Mouse (Mus musculus): ENCODE data around the gene Phf1. TPM values are rescaled to one million over a fixed set of nuclear protein-coding genes. Genes with fewer than 3 reads are reported as not detected.
"Not testable (repeated sequence)": the region's sequence is repeated elsewhere in the genome, so short reads cannot be mapped to it uniquely, and the experiment has no call there.

The Phf1 gene
- polyA plus RNA-seq, 1 experiment: 67.1 TPM

- H3K27ac ChIP-seq (ENCODE audit: insufficient read depth, low read depth, low read length): no peak overlapping the region
These were observed 38.5 kb downstream of the Phf1 start for GRCm38 (mm10) chr17:26971247-26971905.

GRCm38 (mm10) chr17:26972107-26972506 lies 39.3 kb downstream of the Phf1 start:
- no peaks in the 10 kb centered on the region for H3K27me3 ChIP-seq (ENCODE audit: control insufficient read depth, insufficient read depth, low read length)
- H3K4me3 ChIP-seq (ENCODE audit: low read depth, low read length): peak overlapping the region; percentile 97
- H3K27ac ChIP-seq (ENCODE audit: insufficient read depth, low read depth, low read length): no peak overlapping the region; the same call in 1 of the 2 replicates
- H3K36me3 ChIP-seq (ENCODE audit: control insufficient read depth, insufficient read depth, low read length): peaks cover 7% of the 10 kb centered on the region
- 3% methylated on average over 3 of the region's 3 CpGs for WGBS
- peaks cover 5% of the 10 kb centered on the region for H3K4me1 ChIP-seq (ENCODE audit: control insufficient read depth, insufficient read depth, insufficient read length, low read length)
- TF ChIP-seq CTCF (IDR thresholded peaks at IDR 0.05; ENCODE audit: extremely low read depth, insufficient read length, insufficient replicate concordance, low read depth, low read length): no peak
- TF ChIP-seq POLR2A (IDR thresholded peaks at IDR 0.05; ENCODE audit: low read depth, low read length): no peak

More at GRCm38 (mm10) chr17:26971247-26971905, 38.5 kb downstream of the Phf1 start:
- Histone ChIP-seq H3K4me3 (ENCODE audit: low read depth, low read length) (no peak overlapping the region), H3K4me1 (ENCODE audit: control insufficient read depth, insufficient read depth, insufficient read length, low read length) (peaks cover 5% of the 10 kb centered on the region), H3K36me3 (ENCODE audit: control insufficient read depth, insufficient read depth, low read length) (peaks cover 7% of the 10 kb centered on the region), H3K27me3 (ENCODE audit: control insufficient read depth, insufficient read depth, low read length) (no peaks in the 10 kb centered on the region)
- TF ChIP-seq POLR2A (IDR thresholded peaks at IDR 0.05; ENCODE audit: low read depth, low read length): no peak
- TF ChIP-seq CTCF (IDR thresholded peaks at IDR 0.05; ENCODE audit: extremely low read depth, insufficient read length, insufficient replicate concordance, low read depth, low read length): no peak
- 70% methylated on average over 8 of the region's 8 CpGs for WGBS

GRCm38 (mm10) chr17:26972703-26973574 lies 40.1 kb downstream of the Phf1 start, which contains the start of gene Zbtb9:
Gene Zbtb9, plus strand, starts transcription at chr17:26973167.
- WGBS: under 1% methylated on average over 74 of the region's 75 CpGs
- TF ChIP-seq CTCF (IDR thresholded peaks at IDR 0.05; ENCODE audit: extremely low read depth, insufficient read length, insufficient replicate concordance, low read depth, low read length) (no peak; the same call in 1 of the 2 replicates), POLR2A (IDR thresholded peaks at IDR 0.05; ENCODE audit: low read depth, low read length) (peak; percentile 95)
- no peaks in the 10 kb centered on the region for H3K27me3 ChIP-seq (ENCODE audit: control insufficient read depth, insufficient read depth, low read length)

GRCm38 (mm10) chr17:26974547-26974946 lies 41.7 kb downstream of the Phf1 start:
- no peak overlapping the region for H3K4me3 ChIP-seq (ENCODE audit: low read depth, low read length)
- H3K36me3 ChIP-seq (ENCODE audit: control insufficient read depth, insufficient read depth, low read length): peaks cover 17% of the 10 kb centered on the region
- 88% methylated on average over 15 of the region's 15 CpGs for WGBS
- no peaks in the 10 kb centered on the region for H3K27me3 ChIP-seq (ENCODE audit: control insufficient read depth, insufficient read depth, low read length)
- peaks cover 5% of the 10 kb centered on the region for H3K4me1 ChIP-seq (ENCODE audit: control insufficient read depth, insufficient read depth, insufficient read length, low read length)
- H3K27ac ChIP-seq (ENCODE audit: insufficient read depth, low read depth, low read length): no peak overlapping the region
- TF ChIP-seq CTCF (IDR thresholded peaks at IDR 0.05; ENCODE audit: extremely low read depth, insufficient read length, insufficient replicate concordance, low read depth, low read length): no peak
- no peak for TF ChIP-seq POLR2A (IDR thresholded peaks at IDR 0.05; ENCODE audit: low read depth, low read length)

More at GRCm38 (mm10) chr17:26972703-26973574, 40.1 kb downstream of the Phf1 start, which contains the start of gene Zbtb9:
- peak within 1 kb of the TSS; percentile 97 for H3K4me3 ChIP-seq (ENCODE audit: low read depth, low read length)
- peaks cover 5% of the 10 kb centered on the region for H3K4me1 ChIP-seq (ENCODE audit: control insufficient read depth, insufficient read depth, insufficient read length, low read length)
- peak within 1 kb of the TSS; percentile 69 for H3K27ac ChIP-seq (ENCODE audit: insufficient read depth, low read depth, low read length)
- H3K36me3 ChIP-seq (ENCODE audit: control insufficient read depth, insufficient read depth, low read length): peaks cover 10% of the 10 kb centered on the region

GRCm38 (mm10) chr17:26975415-26975814 lies 42.6 kb downstream of the Phf1 start:
- Histone ChIP-seq H3K27ac (ENCODE audit: insufficient read depth, low read depth, low read length) (no peak overlapping the region), H3K27me3 (ENCODE audit: control insufficient read depth, insufficient read depth, low read length) (no peaks in the 10 kb centered on the region), H3K4me3 (ENCODE audit: low read depth, low read length) (no peak overlapping the region), H3K36me3 (ENCODE audit: control insufficient read depth, insufficient read depth, low read length) (peaks cover 17% of the 10 kb centered on the region), H3K4me1 (ENCODE audit: control insufficient read depth, insufficient read depth, insufficient read length, low read length) (peaks cover 5% of the 10 kb centered on the region)
- no peak for TF ChIP-seq CTCF (IDR thresholded peaks at IDR 0.05; ENCODE audit: extremely low read depth, insufficient read length, insufficient replicate concordance, low read depth, low read length)
- no peak for TF ChIP-seq POLR2A (IDR thresholded peaks at IDR 0.05; ENCODE audit: low read depth, low read length)

- peaks cover 17% of the 10 kb centered on the region for H3K36me3 ChIP-seq (ENCODE audit: control insufficient read depth, insufficient read depth, low read length)
- not testable (repeated sequence) for H3K27me3 ChIP-seq (ENCODE audit: control insufficient read depth, insufficient read depth, low read length); H3K27ac ChIP-seq (ENCODE audit: insufficient read depth, low read depth, low read length); H3K4me3 ChIP-seq (ENCODE audit: low read depth, low read length); H3K4me1 ChIP-seq (ENCODE audit: control insufficient read depth, insufficient read depth, insufficient read length, low read length)
- 92% methylated on average over 6 of the region's 6 CpGs for WGBS
These were observed 44.5 kb downstream of the Phf1 start for GRCm38 (mm10) chr17:26977354-26977753.

- no peak overlapping the region for H3K27ac ChIP-seq (ENCODE audit: insufficient read depth, low read depth, low read length)
- peaks cover 17% of the 10 kb centered on the region for H3K36me3 ChIP-seq (ENCODE audit: control insufficient read depth, insufficient read depth, low read length)
- H3K4me3 ChIP-seq (ENCODE audit: low read depth, low read length): no peak overlapping the region
- TF ChIP-seq CTCF (IDR thresholded peaks at IDR 0.05; ENCODE audit: extremely low read depth, insufficient read length, insufficient replicate concordance, low read depth, low read length) (no peak), POLR2A (IDR thresholded peaks at IDR 0.05; ENCODE audit: low read depth, low read length) (no peak)
- H3K27me3 ChIP-seq (ENCODE audit: control insufficient read depth, insufficient read depth, low read length): no peaks in the 10 kb centered on the region
- no peaks in the 10 kb centered on the region for H3K4me1 ChIP-seq (ENCODE audit: control insufficient read depth, insufficient read depth, insufficient read length, low read length)
- WGBS: 55% methylated on average over 2 of the region's 2 CpGs
These were observed 46.6 kb downstream of the Phf1 start for GRCm38 (mm10) chr17:26979426-26979825.
